Mouse (Mus musculus): Measurements from ENCODE around the gene Zfp106. TPM values are rescaled to one million over a fixed set of nuclear protein-coding genes. Genes with fewer than 3 reads are reported as not detected.

Zfp106 gene
- polyA plus RNA-seq (2014; fragmentation: Illumina TruSeq; extraction: RNeasy Lipid Tissue Mini Kit (QIAGEN cat#74804); ENCODE audit: low read depth, low replicate concordance), result 53.4 TPM

GRCm38 (mm10) chr2:120563235-120563990 lies at the start of gene Zfp106:
TSS of gene Zfp106 (minus strand) at chr2:120563843.

GRCm38 (mm10) chr2:120608830-120609723 lies 45.4 kb upstream of the Zfp106 start, which contains the start of the genes Haus2 and Lrrc57:
TSS of gene Haus2 (plus strand) at chr2:120609383.
TSS of gene Lrrc57 (minus strand) at chr2:120609520.

DNA sequence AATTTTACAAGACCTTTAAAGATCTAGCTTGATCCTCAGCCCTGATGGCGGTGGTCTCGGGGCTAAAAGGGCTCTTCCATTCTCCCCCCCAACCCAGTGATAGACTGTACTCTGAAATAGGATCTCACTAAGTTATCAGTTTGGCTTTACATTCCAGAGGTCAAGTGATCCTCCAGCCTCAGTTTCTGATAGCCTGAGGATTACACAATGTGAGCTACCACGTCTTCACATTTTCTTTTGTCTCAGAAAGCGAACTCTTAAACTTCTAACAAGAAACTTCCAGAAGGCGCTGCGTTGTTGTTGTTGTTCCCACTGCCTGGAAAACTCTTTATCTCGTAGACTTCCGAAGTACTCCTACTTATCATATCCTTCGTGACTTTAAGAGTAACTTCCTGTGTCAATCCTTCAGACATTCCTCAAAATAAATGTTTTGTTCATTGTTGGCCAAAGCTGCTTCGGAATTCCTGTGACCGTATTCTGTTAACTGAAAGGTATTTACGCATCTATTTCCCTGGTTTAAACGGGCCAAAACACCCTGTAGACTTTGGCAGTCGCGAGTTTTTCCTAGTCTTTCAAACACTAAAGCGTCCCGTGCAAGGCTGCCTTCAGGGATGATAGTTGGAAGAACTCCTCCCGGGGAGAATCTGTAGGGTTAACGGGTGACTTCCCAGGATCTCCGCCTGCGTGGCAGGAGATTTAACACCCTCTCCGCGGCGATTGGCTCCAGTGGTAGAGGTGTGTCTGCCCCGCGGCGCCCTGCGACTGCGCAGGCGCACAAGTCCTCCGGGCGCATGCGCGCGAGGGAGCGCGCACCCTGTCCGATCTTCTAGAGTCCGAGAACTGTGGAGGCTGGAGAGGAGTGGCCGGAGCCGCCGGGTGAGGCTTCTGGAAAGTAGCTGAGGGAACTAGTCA lies 3.5 kb upstream of the Zfp106 start, which contains the start of gene Snap23:
Gene Snap23, plus strand, starts transcription at position 786 of the 912 bp plus-strand sequence.

Other genes starting within 250 kb of the Zfp106 start
- gene Pla2g4f, start 249.7 kb downstream of the Zfp106 start, polyA plus RNA-seq (2014; fragmentation: Illumina TruSeq; extraction: RNeasy Lipid Tissue Mini Kit (QIAGEN cat#74804); ENCODE audit: low read depth, low replicate concordance), result 0.10 TPM
- 17.7 TPM for gene Vps39, start 210.7 kb downstream of the Zfp106 start, polyA plus RNA-seq (2014; fragmentation: Illumina TruSeq; extraction: RNeasy Lipid Tissue Mini Kit (QIAGEN cat#74804); ENCODE audit: low read depth, low replicate concordance)
- 12.5 TPM for gene Ganc, start 159.9 kb downstream of the Zfp106 start, polyA plus RNA-seq (2014; fragmentation: Illumina TruSeq; extraction: RNeasy Lipid Tissue Mini Kit (QIAGEN cat#74804); ENCODE audit: low read depth, low replicate concordance)
- gene Tmem87a, start 159.7 kb downstream of the Zfp106 start, polyA plus RNA-seq (2014; fragmentation: Illumina TruSeq; extraction: RNeasy Lipid Tissue Mini Kit (QIAGEN cat#74804); ENCODE audit: low read depth, low replicate concordance), result 30.0 TPM
- gene Capn3, start 107.8 kb downstream of the Zfp106 start, polyA plus RNA-seq (2014; fragmentation: Illumina TruSeq; extraction: RNeasy Lipid Tissue Mini Kit (QIAGEN cat#74804); ENCODE audit: low read depth, low replicate concordance), result 0.15 TPM
- gene Snap23, start 3.8 kb upstream of the Zfp106 start, polyA plus RNA-seq (2014; fragmentation: Illumina TruSeq; extraction: RNeasy Lipid Tissue Mini Kit (QIAGEN cat#74804); ENCODE audit: low read depth, low replicate concordance), result 88.6 TPM
- 33.0 TPM for gene Haus2, start 45.5 kb upstream of the Zfp106 start, polyA plus RNA-seq (2014; fragmentation: Illumina TruSeq; extraction: RNeasy Lipid Tissue Mini Kit (QIAGEN cat#74804); ENCODE audit: low read depth, low replicate concordance)
- gene Lrrc57, start 45.7 kb upstream of the Zfp106 start, polyA plus RNA-seq (2014; fragmentation: Illumina TruSeq; extraction: RNeasy Lipid Tissue Mini Kit (QIAGEN cat#74804); ENCODE audit: low read depth, low replicate concordance), result 318 TPM
- 30.7 TPM for gene Stard9, start 65.3 kb upstream of the Zfp106 start, polyA plus RNA-seq (2014; fragmentation: Illumina TruSeq; extraction: RNeasy Lipid Tissue Mini Kit (QIAGEN cat#74804); ENCODE audit: low read depth, low replicate concordance)